Mouse (Mus musculus) liver, embryonic 16.5 days (tissue): ENCODE data around the gene Isl2. TPM values are rescaled to one million over a fixed set of nuclear protein-coding genes. Genes with fewer than 3 reads are reported as not detected.

Source experiments
- ATAC-seq: fragments of 200-750 bp; cut with Nextera tagmentation; 2 replicates; pipeline ENCODE4 v1.8.0; 2017; ENCODE audit warnings: low read depth, mild to moderate bottlenecking, moderate number of reproducible peaks, moderate library complexity
- H3K27ac ChIP-seq: fragments of 300-500 bp; sonication (generic); 2 replicates; pipeline ENCODE4 v1.5.1; 2014; ENCODE audit warnings: mild to moderate bottlenecking, low read length
- H3K27me3 ChIP-seq: fragments of 300-500 bp; sonication (generic); 2 replicates; pipeline ENCODE4 v1.6.1; 2014; ENCODE audit warnings: low read depth, low read length, mixed read lengths; ENCODE audit not compliant: control insufficient read depth, insufficient read depth
- H3K36me3 ChIP-seq: fragments of 300-500 bp; sonication (generic); 2 replicates; pipeline ENCODE4 v1.6.1; 2014; ENCODE audit warnings: mild to moderate bottlenecking; ENCODE audit not compliant: control insufficient read depth, insufficient read depth
- H3K4me1 ChIP-seq: fragments of 300-500 bp; sonication (generic); 2 replicates; pipeline ENCODE4 v1.6.1; 2014; ENCODE audit warnings: low read depth, low read length, mixed read lengths; ENCODE audit not compliant: control insufficient read depth
- H3K4me2 ChIP-seq: fragments of 300-500 bp; sonication (generic); 2 replicates; pipeline ENCODE4 v1.6.1; 2014; ENCODE audit warnings: low read depth, low read length, mixed read lengths
- H3K4me3 ChIP-seq: fragments of 300-500 bp; sonication (generic); 2 replicates; pipeline ENCODE4 v1.5.1; 2014; ENCODE audit warnings: low read depth, mild to moderate bottlenecking, low read length
- H3K9ac ChIP-seq: fragments of 300-500 bp; sonication (generic); 2 replicates; pipeline ENCODE4 v1.6.1; 2014; ENCODE audit warnings: low read depth, low read length
- H3K9me3 ChIP-seq: fragments of 300-500 bp; sonication (generic); replicated peaks from 2 replicates; pipeline ENCODE4 v1.6.1; 2016; ENCODE audit warnings: low read length; ENCODE audit not compliant: control insufficient read depth
- WGBS: fragments of 180-500 bp; shearing (Covaris S2); extraction: QIAGEN DNeasy Blood & Tissue Kit; methylation state at CpG from one replicate; pipeline ENCODE4 v1.1.7; 2014; ENCODE audit not compliant: insufficient replicate concordance; 5-methylcytosine and 5-hydroxymethylcytosine counted together
- polyA plus RNA-seq: library from polyadenylated mRNA; unstranded; fragments of >200 nt; fragmentation: Nextera tagmentation; extraction: Ambion mirVana; gene quantifications from 2 replicates; pipeline ENCODE4 v1.2.1, GENCODE M21; 2015

The Isl2 gene
- polyA plus RNA-seq, 1 experiment from 2014 or later: 0.22 TPM

DNA sequence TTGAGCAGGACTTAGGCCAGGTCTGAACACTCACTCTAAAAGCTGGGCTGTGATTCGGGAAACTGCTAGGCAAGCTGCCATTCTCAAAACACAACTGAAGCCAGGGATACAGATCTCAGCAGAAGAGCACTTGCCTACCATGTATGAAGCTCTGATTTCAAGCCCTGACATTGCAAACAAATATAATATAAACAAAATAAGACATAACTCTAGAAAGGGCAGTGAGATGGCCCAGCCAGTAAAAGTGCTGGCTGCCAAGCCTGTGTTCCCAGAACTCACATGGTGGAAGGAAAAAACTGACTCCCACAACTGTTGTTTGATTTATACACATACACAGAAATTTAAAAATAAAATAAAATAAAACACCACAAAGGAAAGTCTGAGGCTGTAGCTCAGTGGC, 32.6 kb downstream of the Isl2 start:
- 62% methylated on average over 1 of the region's 1 CpGs for WGBS
- Histone ChIP-seq H3K9ac (no peak overlapping the region), H3K4me1 (no peaks in the 10 kb centered on the region), H3K4me2 (no peak overlapping the region), H3K27me3 (no peaks in the 10 kb centered on the region), H3K9me3 (no peaks in the 10 kb centered on the region), H3K27ac (no peak overlapping the region), H3K4me3 (no peak overlapping the region), H3K36me3 (no peaks in the 10 kb centered on the region)
- ATAC-seq: no peak

DNA sequence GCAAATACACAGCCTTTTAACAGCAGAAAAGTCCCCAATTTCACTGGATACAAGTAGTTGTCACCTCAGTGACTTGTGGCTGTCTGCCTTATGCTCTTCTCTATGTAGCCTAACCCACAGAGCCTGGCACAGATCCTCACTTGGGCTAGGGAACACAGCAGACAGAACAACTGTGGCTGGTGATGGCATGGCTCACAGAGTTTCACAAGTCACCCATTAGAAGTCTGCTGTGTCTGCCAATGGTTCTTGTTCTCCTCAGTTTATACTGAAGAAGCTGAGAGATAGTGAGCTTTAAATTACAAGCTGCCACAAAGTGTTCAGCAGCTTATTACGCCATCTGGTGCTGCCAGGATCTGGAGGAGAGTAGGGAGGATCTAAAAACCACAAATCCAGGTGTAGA, 38.1 kb downstream of the Isl2 start:
- 47% methylated on average over 1 of the region's 1 CpGs for WGBS
- H3K4me2 ChIP-seq: no peak overlapping the region

DNA sequence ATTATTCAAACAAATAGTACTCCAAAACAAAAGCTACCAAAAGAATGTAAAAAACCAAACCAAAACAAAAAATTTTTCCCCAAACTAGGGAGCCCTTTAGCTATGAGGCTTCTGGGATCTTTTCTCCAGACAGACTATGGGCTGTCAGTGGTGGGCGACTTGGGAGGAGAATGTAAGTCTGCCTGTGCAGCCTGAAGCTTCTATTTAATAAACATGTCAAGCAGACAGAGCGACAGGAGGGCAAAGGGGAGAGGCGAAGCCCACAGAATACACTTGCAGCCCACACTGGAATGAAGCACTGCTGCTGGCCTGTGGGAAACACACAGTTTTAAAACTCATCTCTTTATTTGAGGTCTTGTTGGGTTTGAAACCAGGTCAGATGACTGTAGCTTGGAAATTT, 42.9 kb downstream of the Isl2 start:
- H3K9me3 ChIP-seq: no peaks in the 10 kb centered on the region
- H3K27ac ChIP-seq: no peak overlapping the region
- no peak overlapping the region for H3K9ac ChIP-seq
- no peaks in the 10 kb centered on the region for H3K27me3 ChIP-seq
- no peak overlapping the region for H3K4me3 ChIP-seq
- no peaks in the 10 kb centered on the region for H3K36me3 ChIP-seq
- ATAC-seq: no peak
- 45% methylated on average over 3 of the region's 3 CpGs for WGBS
- H3K4me2 ChIP-seq: no peak overlapping the region
- no peaks in the 10 kb centered on the region; the same call in 1 of the 2 replicates for H3K4me1 ChIP-seq

More for the DNA sequence above, 38.1 kb downstream of the Isl2 start:
- H3K9me3 ChIP-seq: no peaks in the 10 kb centered on the region
- no peak for ATAC-seq
- H3K4me3 ChIP-seq: no peak overlapping the region
- H3K27me3 ChIP-seq: no peaks in the 10 kb centered on the region
- no peak overlapping the region for H3K9ac ChIP-seq
- no peaks in the 10 kb centered on the region for H3K4me1 ChIP-seq
- no peak overlapping the region for H3K27ac ChIP-seq
- H3K36me3 ChIP-seq: no peaks in the 10 kb centered on the region

DNA sequence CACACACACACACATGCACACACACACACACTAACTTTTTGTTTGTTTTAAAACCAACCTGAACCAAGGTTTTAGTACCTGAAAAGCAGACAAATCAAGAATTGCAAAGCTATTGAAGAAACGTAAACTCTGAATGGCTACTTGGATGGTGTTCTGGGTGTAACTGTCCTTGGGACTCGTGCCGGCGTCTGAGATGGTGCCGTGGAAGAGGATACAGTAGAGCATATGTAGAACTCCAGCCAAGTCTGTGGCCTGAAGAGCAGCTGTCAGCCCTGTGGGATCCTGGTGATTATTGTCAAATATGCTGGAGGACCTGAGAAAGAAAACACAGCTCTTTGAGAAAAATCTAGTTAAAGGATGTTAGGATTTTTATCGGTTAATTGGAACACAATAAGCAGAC, 47.7 kb downstream of the Isl2 start:
- Histone ChIP-seq H3K27ac (no peak overlapping the region), H3K9me3 (no peaks in the 10 kb centered on the region), H3K4me3 (no peak overlapping the region), H3K4me2 (no peak overlapping the region), H3K9ac (no peak overlapping the region), H3K27me3 (no peaks in the 10 kb centered on the region), H3K4me1 (no peaks in the 10 kb centered on the region; the same call in 1 of the 2 replicates), H3K36me3 (no peaks in the 10 kb centered on the region)
- 79% methylated on average over 6 of the region's 6 CpGs for WGBS
- no peak for ATAC-seq

Other genes starting within 250 kb of the Isl2 start
- gene Nrg4, start 211.8 kb upstream of the Isl2 start, polyA plus RNA-seq: 1.8 and 2.6 TPM in 2 replicates
- 0.04 TPM in 1 of 2 replicates, not detected in the other for gene Tmem266, start 211.8 kb upstream of the Isl2 start, polyA plus RNA-seq
- gene Etfa, start 26.4 kb upstream of the Isl2 start, polyA plus RNA-seq: 236 and 247 TPM in 2 replicates